Mouse (Mus musculus): ENCODE measurements at regions not wholly inside any gene's neighbourhood (a gene's known extent, or its start where the extent isn't known, plus 50 kb on each side); places are given as distances from the start of the nearest gene placed in this dataset.

GRCm38 (mm10) chr3:151896320-151896719 is 58.9 kb upstream of the Ptgfr start:
- Histone ChIP-seq H3K9me3 (ENCODE audit: control insufficient read depth, insufficient read depth, low read depth, low read length) (no peaks in the 10 kb centered on the region), H3K27ac (ENCODE audit: insufficient read depth, low read depth, low read length, poor library complexity, severe bottlenecking) (no peak overlapping the region), H3K36me3 (ENCODE audit: control insufficient read depth, insufficient read depth, low read length, poor library complexity, severe bottlenecking) (no peaks in the 10 kb centered on the region), H3K4me3 (ENCODE audit: insufficient read depth in 1 of 2, low read depth in 1 of 2, low read length in 2 of 2, poor library complexity in 1 of 2, severe bottlenecking in 1 of 2) (no peak overlapping the region), H3K9ac (ENCODE audit: insufficient read depth, low read depth, low read length, poor library complexity, severe bottlenecking) (no peak overlapping the region), H3K4me1 (ENCODE audit: control insufficient read depth in 2 of 2, insufficient read depth in 2 of 2, low read length in 2 of 2, poor library complexity in 1 of 2) (peaks cover 0 to 2% of the 10 kb centered on the region in 2 experiments; a peak in 1 of 4 replicates)
- DNase-seq (ENCODE audit: low read depth, low spot score), result no peak
- TF ChIP-seq HCFC1 (IDR thresholded peaks at IDR 0.05; ENCODE audit: borderline replicate concordance, insufficient read depth, low read length) (no peak), CHD2 (IDR thresholded peaks at IDR 0.05; ENCODE audit: low read depth, low read length) (no peak), ZNF384 (IDR thresholded peaks at IDR 0.05; ENCODE audit: low read depth, low read length) (no peak), ZC3H11A (IDR thresholded peaks at IDR 0.05; ENCODE audit: borderline replicate concordance, low read depth, low read length) (no peak), MAFK (IDR thresholded peaks at IDR 0.05; ENCODE audit: insufficient read depth, low read depth, low read length) (no peak)
- in situ Hi-C loops (cut with MboI; ENCODE audit: low sequenced_read_pairs in 2 of 2, unreplicated experiment in 2 of 2), result no loop called here

GRCm38 (mm10) chr3:151894712-151895111 is 57.3 kb upstream of the Ptgfr start:
- no peaks in the 10 kb centered on the region for H3K9me3 ChIP-seq (ENCODE audit: control insufficient read depth, insufficient read depth, low read depth, low read length)
- H3K9ac ChIP-seq (ENCODE audit: insufficient read depth, low read depth, low read length, poor library complexity, severe bottlenecking), result no peak overlapping the region
- no peak for TF ChIP-seq HCFC1 (IDR thresholded peaks at IDR 0.05; ENCODE audit: borderline replicate concordance, insufficient read depth, low read length)
- TF ChIP-seq ZNF384 (IDR thresholded peaks at IDR 0.05; ENCODE audit: low read depth, low read length), result no peak
- H3K27ac ChIP-seq (ENCODE audit: insufficient read depth, low read depth, low read length, poor library complexity, severe bottlenecking), result no peak overlapping the region
- no peak for DNase-seq (ENCODE audit: low read depth, low spot score)
- in situ Hi-C loops (cut with MboI; ENCODE audit: low sequenced_read_pairs in 2 of 2, unreplicated experiment in 2 of 2), result no loop called here
- no peak overlapping the region for H3K4me3 ChIP-seq (ENCODE audit: insufficient read depth in 1 of 2, low read depth in 1 of 2, low read length in 2 of 2, poor library complexity in 1 of 2, severe bottlenecking in 1 of 2)
- H3K36me3 ChIP-seq (ENCODE audit: control insufficient read depth, insufficient read depth, low read length, poor library complexity, severe bottlenecking), result no peaks in the 10 kb centered on the region
- H3K4me1 ChIP-seq (ENCODE audit: control insufficient read depth in 2 of 2, insufficient read depth in 2 of 2, low read length in 2 of 2, poor library complexity in 1 of 2), result no peaks in the 10 kb centered on the region

GRCm38 (mm10) chr3:151893421-151894235 is 56.2 kb upstream of the Ptgfr start:
- Histone ChIP-seq H3K9me3 (ENCODE audit: control insufficient read depth, insufficient read depth, low read depth, low read length) (no peaks in the 10 kb centered on the region), H3K4me3 (ENCODE audit: insufficient read depth in 1 of 2, low read depth in 1 of 2, low read length in 2 of 2, poor library complexity in 1 of 2, severe bottlenecking in 1 of 2) (no peak overlapping the region), H3K9ac (ENCODE audit: insufficient read depth, low read depth, low read length, poor library complexity, severe bottlenecking) (no peak overlapping the region), H3K4me1 (ENCODE audit: control insufficient read depth in 2 of 2, insufficient read depth in 2 of 2, low read length in 2 of 2, poor library complexity in 1 of 2) (no peaks in the 10 kb centered on the region), H3K36me3 (ENCODE audit: control insufficient read depth, insufficient read depth, low read length, poor library complexity, severe bottlenecking) (no peaks in the 10 kb centered on the region), H3K27ac (ENCODE audit: insufficient read depth, low read depth, low read length, poor library complexity, severe bottlenecking) (no peak overlapping the region)
- no peak for TF ChIP-seq MAFK (IDR thresholded peaks at IDR 0.05; ENCODE audit: insufficient read depth, low read depth, low read length)
- no peak for TF ChIP-seq ZC3H11A (IDR thresholded peaks at IDR 0.05; ENCODE audit: borderline replicate concordance, low read depth, low read length)
- no peak for TF ChIP-seq ZNF384 (IDR thresholded peaks at IDR 0.05; ENCODE audit: low read depth, low read length)
- no peak for TF ChIP-seq CHD2 (IDR thresholded peaks at IDR 0.05; ENCODE audit: low read depth, low read length)
- no peak for TF ChIP-seq HCFC1 (IDR thresholded peaks at IDR 0.05; ENCODE audit: borderline replicate concordance, insufficient read depth, low read length)
- in situ Hi-C loops (cut with MboI; ENCODE audit: low sequenced_read_pairs in 2 of 2, unreplicated experiment in 2 of 2), result no loop called here
- no peak for DNase-seq (ENCODE audit: low read depth, low spot score)

GRCm38 (mm10) chr3:151891760-151892253 is 54.4 kb upstream of the Ptgfr start:
- no peak for TF ChIP-seq ZC3H11A (IDR thresholded peaks at IDR 0.05; ENCODE audit: borderline replicate concordance, low read depth, low read length)
- TF ChIP-seq MAFK (IDR thresholded peaks at IDR 0.05; ENCODE audit: insufficient read depth, low read depth, low read length), result no peak
- TF ChIP-seq HCFC1 (IDR thresholded peaks at IDR 0.05; ENCODE audit: borderline replicate concordance, insufficient read depth, low read length), result no peak
- TF ChIP-seq CHD2 (IDR thresholded peaks at IDR 0.05; ENCODE audit: low read depth, low read length), result no peak
- no peak for TF ChIP-seq ZNF384 (IDR thresholded peaks at IDR 0.05; ENCODE audit: low read depth, low read length)
- no peak for DNase-seq (ENCODE audit: low read depth, low spot score)
- Histone ChIP-seq H3K4me3 (ENCODE audit: insufficient read depth in 1 of 2, low read depth in 1 of 2, low read length in 2 of 2, poor library complexity in 1 of 2, severe bottlenecking in 1 of 2) (no peak overlapping the region), H3K9me3 (ENCODE audit: control insufficient read depth, insufficient read depth, low read depth, low read length) (no peaks in the 10 kb centered on the region), H3K27ac (ENCODE audit: insufficient read depth, low read depth, low read length, poor library complexity, severe bottlenecking) (no peak overlapping the region), H3K4me1 (ENCODE audit: control insufficient read depth in 2 of 2, insufficient read depth in 2 of 2, low read length in 2 of 2, poor library complexity in 1 of 2) (no peaks in the 10 kb centered on the region), H3K36me3 (ENCODE audit: control insufficient read depth, insufficient read depth, low read length, poor library complexity, severe bottlenecking) (no peaks in the 10 kb centered on the region), H3K9ac (ENCODE audit: insufficient read depth, low read depth, low read length, poor library complexity, severe bottlenecking) (no peak overlapping the region)
- in situ Hi-C loops (cut with MboI; ENCODE audit: low sequenced_read_pairs in 2 of 2, unreplicated experiment in 2 of 2), result no loop called here

Data from ES-E14 (cell line).